Mouse (Mus musculus) hindbrain, embryonic 16.5 days (tissue): ENCODE measurements at regions not wholly inside any gene's neighbourhood (a gene's known extent, or its start where the extent isn't known, plus 50 kb on each side); places are given as distances from the start of the nearest gene placed in this dataset.
"Not testable (repeated sequence)": the region's sequence is repeated elsewhere in the genome, so short reads cannot be mapped to it uniquely, and the experiment has no call there.

Source experiments
- ATAC-seq: fragments of 200-750 bp; cut with Nextera tagmentation; 2 replicates; pipeline ENCODE4 v1.8.0; 2017; ENCODE audit warnings: moderate TSS enrichment, moderate library complexity
- H3K27ac ChIP-seq: fragments of 300-500 bp; sonication (generic); 2 replicates; pipeline ENCODE4 v1.5.1; 2014; ENCODE audit warnings: low read depth, mild to moderate bottlenecking, control low read depth, low read length, moderate library complexity
- H3K27me3 ChIP-seq: fragments of 300-500 bp; sonication (generic); replicated peaks from 2 replicates; pipeline ENCODE4 v1.6.1; 2014; ENCODE audit warnings: low read length; ENCODE audit not compliant: control insufficient read depth, insufficient read depth
- H3K36me3 ChIP-seq: fragments of 300-500 bp; sonication (generic); 2 replicates; pipeline ENCODE4 v1.6.1; 2014; ENCODE audit warnings: mild to moderate bottlenecking, low read length, moderate library complexity, mixed read lengths; ENCODE audit not compliant: control insufficient read depth, insufficient read depth
- H3K4me1 ChIP-seq: fragments of 300-500 bp; sonication (generic); 2 replicates; pipeline ENCODE4 v1.6.1; 2014; ENCODE audit warnings: low read depth, low read length; ENCODE audit not compliant: control insufficient read depth, insufficient read depth
- H3K4me2 ChIP-seq: fragments of 300-500 bp; sonication (generic); 2 replicates; pipeline ENCODE4 v1.6.1; 2014; ENCODE audit warnings: mild to moderate bottlenecking, low read length, control low read depth, moderate library complexity
- H3K4me3 ChIP-seq: fragments of 300-500 bp; sonication (generic); 2 replicates; pipeline ENCODE4 v1.5.1; 2014; ENCODE audit warnings: mild to moderate bottlenecking, low read length, control low read depth, moderate library complexity
- H3K9ac ChIP-seq: fragments of 300-500 bp; sonication (generic); 2 replicates; pipeline ENCODE4 v1.6.1; 2014; ENCODE audit warnings: low read depth, mild to moderate bottlenecking, control low read depth, low read length, moderate library complexity
- H3K9me3 ChIP-seq: fragments of 300-500 bp; sonication (generic); 2 replicates; pipeline ENCODE4 v1.6.1; 2014; ENCODE audit warnings: mild to moderate bottlenecking, low read length, moderate library complexity; ENCODE audit not compliant: control insufficient read depth
- WGBS: fragments of 180-500 bp; shearing (Covaris S2); extraction: QIAGEN DNeasy Blood & Tissue Kit; methylation state at CpG from one replicate; pipeline ENCODE4 v1.1.7; 2014; 5-methylcytosine and 5-hydroxymethylcytosine counted together

- 75% methylated on average over 7 of the region's 7 CpGs for whole genome bisulfite sequencing
- Histone ChIP-seq H3K4me3 (no peak overlapping the region), H3K9ac (no peak overlapping the region), H3K27me3 (no peaks in the 10 kb centered on the region), H3K27ac (no peak overlapping the region), H3K36me3 (no peaks in the 10 kb centered on the region), H3K9me3 (no peaks in the 10 kb centered on the region), H3K4me1 (0 out of 2 replicates have a peak, but pooled peaks cover 4% of the 10 kb centered on the region), H3K4me2 (no peak overlapping the region)
- ATAC-seq, result peak; percentile 72
Observed at GRCm38 (mm10) chr14:47937081-47937651, 183.5 kb upstream of the Peli2 start.

DNA sequence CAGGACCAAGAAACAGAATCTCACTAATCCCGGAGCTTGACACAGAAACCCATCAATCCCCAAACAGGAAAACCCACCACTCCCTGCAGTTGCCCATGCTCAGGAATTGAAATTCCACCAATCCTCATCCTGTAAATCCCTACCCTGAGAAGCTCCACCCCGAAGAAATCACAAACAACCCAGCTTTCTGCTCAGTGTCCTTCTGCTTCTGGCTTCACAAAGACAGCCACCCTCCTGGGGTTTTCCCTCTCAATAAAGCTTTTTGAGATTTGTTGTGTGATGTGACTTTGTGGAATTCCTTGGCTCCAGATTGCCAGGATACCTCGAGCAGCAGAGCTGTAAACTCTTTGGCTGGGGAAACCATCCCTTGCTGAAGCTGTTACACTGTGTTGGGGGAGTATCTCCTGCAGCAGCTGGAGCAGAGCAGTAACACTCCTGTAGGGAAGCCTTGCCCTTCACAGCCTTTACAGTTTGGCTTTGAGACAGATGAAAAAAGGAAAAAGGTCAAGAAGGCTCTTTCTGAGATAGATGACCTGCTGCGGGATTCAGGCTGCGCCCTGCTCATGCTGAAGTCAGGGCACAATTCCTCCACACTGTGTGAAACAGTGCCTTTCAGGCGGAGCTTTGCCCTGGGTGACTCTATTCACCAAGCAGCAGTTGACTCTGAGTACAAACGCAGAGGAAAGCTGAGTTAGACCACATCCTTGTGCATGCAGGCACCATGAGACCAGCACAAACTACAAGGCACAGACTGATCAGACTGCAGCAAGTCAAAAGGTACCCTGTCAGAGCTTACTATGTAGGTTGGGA is 180.6 kb upstream of the Peli2 start:
- H3K9ac ChIP-seq, result no peak overlapping the region
- no peak overlapping the region for H3K4me3 ChIP-seq
- no peak overlapping the region for H3K4me2 ChIP-seq
- ATAC-seq, result peak; percentile 69
- no peaks in the 10 kb centered on the region for H3K36me3 ChIP-seq
- peak overlapping the region; percentile 6; the same call in 1 of the 2 replicates for H3K27ac ChIP-seq
- 0 out of 2 replicates have a peak, but pooled peaks cover 4% of the 10 kb centered on the region for H3K4me1 ChIP-seq
- H3K27me3 ChIP-seq, result no peaks in the 10 kb centered on the region
- WGBS, result 26% methylated on average over 7 of the region's 7 CpGs
- no peaks in the 10 kb centered on the region for H3K9me3 ChIP-seq

DNA sequence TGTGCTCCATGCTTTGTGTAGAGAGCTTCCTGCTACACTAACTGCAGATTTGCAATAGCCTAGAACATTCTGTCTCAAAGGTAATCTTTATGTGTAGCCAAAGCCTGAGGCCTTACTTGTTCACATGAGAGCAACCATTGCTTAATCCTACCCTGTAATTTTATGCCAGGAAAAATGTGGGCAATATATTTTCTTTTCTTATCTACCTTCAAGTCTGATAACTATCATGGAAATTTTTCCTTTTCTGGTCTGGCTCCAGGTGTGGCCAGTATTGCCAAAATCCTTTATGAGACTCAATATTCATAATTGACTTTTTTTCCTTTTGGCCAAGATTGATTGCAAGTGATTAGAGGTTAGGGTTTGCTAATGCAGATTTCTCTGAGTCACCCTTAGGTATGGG is 178.0 kb upstream of the Peli2 start:
- Histone ChIP-seq H3K9ac (no peak overlapping the region), H3K4me3 (no peak overlapping the region), H3K4me1 (0 out of 2 replicates have a peak, but pooled peaks cover 4% of the 10 kb centered on the region), H3K9me3 (no peaks in the 10 kb centered on the region), H3K27ac (no peak overlapping the region), H3K27me3 (no peaks in the 10 kb centered on the region), H3K4me2 (no peak overlapping the region), H3K36me3 (no peaks in the 10 kb centered on the region)
- no peak for ATAC-seq

DNA sequence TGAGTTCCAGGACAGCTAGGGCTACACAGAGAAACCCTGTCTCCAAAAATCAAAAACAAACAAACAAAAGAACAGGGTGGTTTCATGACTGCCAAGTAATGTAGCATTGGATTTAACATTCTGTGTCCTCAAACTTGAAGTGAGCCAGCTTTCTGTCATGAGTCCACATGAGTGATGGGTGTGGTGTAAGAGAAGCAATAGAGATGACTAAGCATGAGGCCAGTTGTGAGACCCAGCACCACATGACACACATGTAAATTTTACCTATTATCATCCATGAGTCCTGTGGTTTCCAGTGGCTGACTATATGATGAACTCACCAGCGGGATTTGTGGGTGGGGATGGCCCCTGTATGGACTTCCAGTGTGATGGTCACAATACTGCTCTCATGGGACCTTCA is 176.0 kb upstream of the Peli2 start:
- Histone ChIP-seq H3K27me3 (no peaks in the 10 kb centered on the region), H3K4me1 (0 out of 2 replicates have a peak, but pooled peaks cover 4% of the 10 kb centered on the region), H3K27ac (no peak overlapping the region), H3K4me2 (no peak overlapping the region), H3K4me3 (no peak overlapping the region), H3K9ac (no peak overlapping the region), H3K9me3 (no peaks in the 10 kb centered on the region), H3K36me3 (no peaks in the 10 kb centered on the region)
- 100% methylated on average over 1 of the region's 1 CpGs for WGBS
- ATAC-seq, result no peak

DNA sequence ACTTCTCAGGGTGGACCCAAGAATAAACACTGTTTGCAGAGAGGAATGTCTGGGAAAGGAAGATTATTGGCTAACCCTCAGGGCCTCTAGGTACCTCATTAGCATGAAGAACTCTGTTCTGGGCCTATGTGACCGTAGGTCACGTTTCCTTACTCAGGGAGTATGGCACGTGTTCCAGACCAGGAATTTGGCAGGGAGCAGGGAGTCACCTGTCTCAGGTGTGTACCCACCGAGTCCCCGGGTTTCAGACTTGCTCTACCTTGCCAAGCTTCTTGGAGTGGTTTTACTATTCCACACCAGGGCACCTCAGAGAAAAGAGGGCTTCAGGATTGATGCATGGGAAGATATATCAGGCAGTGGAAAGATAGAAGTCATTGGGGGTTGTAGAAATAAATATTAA is 169.6 kb upstream of the Peli2 start:
- H3K27me3 ChIP-seq, result no peaks in the 10 kb centered on the region
- H3K27ac ChIP-seq, result no peak overlapping the region
- no peak overlapping the region for H3K9ac ChIP-seq
- H3K36me3 ChIP-seq, result no peaks in the 10 kb centered on the region
- no peak overlapping the region for H3K4me2 ChIP-seq
- 91% methylated on average over 5 of the region's 5 CpGs for WGBS
- H3K4me1 ChIP-seq, result no peaks in the 10 kb centered on the region
- no peak overlapping the region for H3K4me3 ChIP-seq
- H3K9me3 ChIP-seq, result no peaks in the 10 kb centered on the region
- no peak for ATAC-seq

DNA sequence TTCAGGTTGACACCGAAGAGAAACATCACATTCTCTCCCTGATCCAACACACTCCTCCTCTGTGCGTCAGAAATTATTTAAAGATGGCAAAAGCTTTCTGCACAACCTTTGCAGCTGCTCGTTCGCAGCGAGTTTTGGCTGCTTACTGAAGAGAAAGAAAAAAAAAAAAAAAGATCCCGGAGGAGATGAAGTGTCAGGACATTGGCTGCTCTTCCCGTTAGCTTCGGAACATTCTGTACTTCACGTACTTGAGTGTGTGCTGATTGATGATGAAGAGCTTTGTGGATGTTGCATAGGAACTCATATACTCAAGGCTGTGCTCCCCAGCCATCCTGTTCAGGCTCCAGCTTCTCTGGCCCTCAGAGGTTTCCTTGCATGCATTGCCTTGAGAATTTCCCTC is 162.5 kb upstream of the Peli2 start:
- no peak for ATAC-seq
- 79% methylated on average over 9 of the region's 9 CpGs for WGBS

GRCm38 (mm10) chr14:47959366-47960280 is 161.0 kb upstream of the Peli2 start:
- H3K4me2 ChIP-seq, result no peak overlapping the region

More for the DNA sequence above, 162.5 kb upstream of the Peli2 start:
- Histone ChIP-seq H3K9ac (no peak overlapping the region), H3K4me1 (no peaks in the 10 kb centered on the region), H3K4me3 (no peak overlapping the region), H3K4me2 (no peak overlapping the region), H3K27me3 (no peaks in the 10 kb centered on the region), H3K36me3 (no peaks in the 10 kb centered on the region), H3K27ac (no peak overlapping the region), H3K9me3 (0 out of 2 replicates have a peak, but pooled peaks cover 2% of the 10 kb centered on the region)

DNA sequence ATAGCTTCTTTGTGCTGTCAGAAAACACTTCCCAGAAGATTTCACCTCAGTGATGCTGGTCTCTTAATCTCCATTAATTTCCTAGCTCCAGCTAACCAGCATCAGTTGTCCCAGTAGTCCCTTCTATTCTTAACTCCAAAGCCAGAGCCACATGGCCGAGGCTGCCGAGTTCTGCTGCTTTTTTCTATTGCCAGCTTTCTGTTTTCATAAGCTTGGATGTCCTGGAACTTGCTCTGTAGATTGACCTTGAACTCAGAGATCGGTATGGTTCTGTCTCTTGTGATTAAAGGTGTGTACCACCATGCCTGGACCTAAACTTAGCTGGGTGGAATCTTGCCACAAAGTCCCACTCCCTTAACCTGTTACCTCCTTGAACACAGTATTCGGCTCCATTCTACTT is 155.8 kb upstream of the Peli2 start:
- not testable (repeated sequence) for H3K36me3 ChIP-seq, ATAC-seq, H3K9me3 ChIP-seq, H3K27me3 ChIP-seq, H3K9ac ChIP-seq, H3K4me2 ChIP-seq, H3K4me3 ChIP-seq, H3K4me1 ChIP-seq, H3K27ac ChIP-seq
- WGBS, result 86% methylated on average over 4 of the region's 4 CpGs

More at GRCm38 (mm10) chr14:47959366-47960280, 161.0 kb upstream of the Peli2 start:
- no peak overlapping the region for H3K4me3 ChIP-seq
- H3K36me3 ChIP-seq, result no peaks in the 10 kb centered on the region
- no peak overlapping the region for H3K9ac ChIP-seq
- 55% methylated on average over 12 of the region's 12 CpGs for WGBS
- H3K9me3 ChIP-seq, result 0 out of 2 replicates have a peak, but pooled peaks cover 2% of the 10 kb centered on the region
- no peak overlapping the region for H3K27ac ChIP-seq
- no peaks in the 10 kb centered on the region for H3K27me3 ChIP-seq
- no peak; the same call in none of the 2 replicates for ATAC-seq
- no peaks in the 10 kb centered on the region for H3K4me1 ChIP-seq

DNA sequence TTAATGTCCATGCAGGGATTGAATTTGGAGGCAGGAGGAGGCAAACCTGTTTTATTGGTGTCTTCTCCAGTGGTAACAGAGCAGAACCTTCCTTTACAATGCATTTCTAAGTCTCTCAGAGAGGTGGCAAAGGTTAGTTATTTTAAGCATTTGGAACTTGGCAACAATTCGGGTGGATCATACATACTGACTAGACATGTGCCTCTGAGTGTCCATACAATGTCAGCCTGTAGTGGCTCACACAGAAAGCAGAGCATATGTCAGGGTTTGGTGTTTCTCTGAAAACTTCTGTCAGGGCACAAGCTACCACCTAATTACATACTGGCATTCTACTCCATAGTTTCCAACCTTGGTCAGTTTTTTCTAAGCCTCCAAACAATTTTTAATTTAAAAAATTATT is 150.8 kb upstream of the Peli2 start:
- Histone ChIP-seq H3K27me3 (no peaks in the 10 kb centered on the region), H3K4me2 (no peak overlapping the region), H3K9me3 (no peaks in the 10 kb centered on the region), H3K36me3 (no peaks in the 10 kb centered on the region), H3K9ac (no peak overlapping the region), H3K4me3 (no peak overlapping the region), H3K27ac (no peak overlapping the region), H3K4me1 (no peaks in the 10 kb centered on the region)
- 65% methylated on average over 1 of the region's 1 CpGs for WGBS
- ATAC-seq, result no peak
